Comparison of ENCODE assay signal across 8 mouse cellular contexts in the genomic region with DNA sequence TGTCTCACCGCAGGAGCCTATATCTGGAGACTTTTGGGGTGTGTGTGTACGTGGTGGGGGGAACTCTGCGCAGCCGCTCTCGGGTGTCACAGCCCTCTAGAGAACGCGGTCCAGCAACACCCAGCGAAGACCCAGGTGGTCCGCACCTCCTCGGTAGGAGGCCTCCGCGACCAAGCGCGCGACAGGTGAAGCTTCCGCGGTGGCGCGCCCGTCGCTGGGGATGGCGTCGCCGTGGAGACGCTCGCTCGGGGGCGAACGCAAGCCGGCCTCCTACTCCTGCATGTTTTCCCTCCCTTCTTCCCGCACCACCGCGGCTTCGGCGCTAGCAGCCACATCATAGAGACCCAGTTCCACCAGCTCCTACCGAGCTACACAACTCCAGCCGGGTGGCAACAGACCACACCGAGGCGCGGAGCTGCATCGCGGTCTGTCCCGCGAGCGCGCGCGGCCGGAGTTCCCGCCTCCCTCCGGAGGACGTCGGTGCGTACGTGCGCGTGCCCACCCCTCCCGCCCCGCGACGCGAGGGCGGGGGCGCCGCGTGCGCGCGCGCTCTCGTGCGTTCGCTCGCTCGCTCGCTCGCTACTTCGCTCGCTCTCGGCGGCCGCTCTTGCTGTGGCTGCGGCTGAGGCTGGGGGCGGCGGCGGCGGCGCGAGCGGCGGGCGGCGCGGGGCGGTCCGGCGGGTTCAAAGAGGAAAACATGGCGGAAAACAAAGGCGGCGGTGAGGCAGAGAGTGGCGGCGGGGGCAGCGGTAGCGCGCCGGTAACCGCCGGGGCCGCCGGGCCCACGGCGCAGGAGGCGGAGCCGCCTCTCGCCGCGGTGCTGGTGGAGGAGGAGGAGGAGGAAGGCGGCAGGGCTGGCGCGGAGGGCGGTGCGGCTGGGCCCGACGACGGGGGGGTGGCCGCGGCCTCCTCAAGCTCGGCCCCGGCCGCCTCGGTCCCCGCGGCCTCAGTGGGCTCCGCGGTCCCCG. TPM values are rescaled to one million over a fixed set of nuclear protein-coding genes. Genes with fewer than 3 reads are reported as not detected.
DNase-seq lines count a peak whose midpoint lies in the region; ATAC-seq lines count a peak whose summit lies in the region.

Trim33 (plus strand) TSS at position 112 of the 968 bp plus-strand sequence.

- peak; percentile 93 for ATAC-seq in hindbrain, embryonic 11.5 days (ENCODE audit: low FRiP score)

- H3K36me3 ChIP-seq in hindbrain, embryonic 11.5 days (ENCODE audit: control insufficient read depth, insufficient read depth, low read length): no peaks in the 10 kb centered on the region

- H3K4me3 ChIP-seq in hindbrain, embryonic 11.5 days (ENCODE audit: low read depth, low read length): peak within 1 kb of the TSS; percentile 98

- under 1% methylated on average over 81 of the region's 136 CpGs for WGBS in hindbrain, embryonic 11.5 days

- no peaks in the 10 kb centered on the region for H3K9me3 ChIP-seq in hindbrain, embryonic 11.5 days (ENCODE audit: control insufficient read depth, low read length)

- peak within 1 kb of the TSS; percentile 99 for H3K9ac ChIP-seq in hindbrain, embryonic 11.5 days (ENCODE audit: low read depth, low read length)

- H3K4me1 ChIP-seq in hindbrain, embryonic 11.5 days (replicated peaks; ENCODE audit: control insufficient read depth, insufficient read depth, low read length): peaks cover 2% of the 10 kb centered on the region; the same call in 1 of the 2 replicates

- peak within 1 kb of the TSS; percentile 88 for H3K4me2 ChIP-seq in hindbrain, embryonic 11.5 days (replicated peaks; ENCODE audit: low read depth, low read length)

- DNase-seq in MN1 (ENCODE audit: low spot score): peak; percentile 92
- peak; percentile 86 for DNase-seq in cerebellum, adult 9-10 months
- DNase-seq in frontal cortex, adult 2 months (ENCODE audit: extremely low spot score in 1 of 2, low spot score in 1 of 2): peak; percentile 52 to 84
- peak; percentile 98 for DNase-seq in hindbrain, embryonic 11.5 days (ENCODE audit: low spot score)
- DNase-seq in layer of hippocampus, postnatal 10 days (ENCODE audit: low spot score in 2 of 2): peak; percentile 88 to 93
- peak; percentile 92 for DNase-seq in lung, postnatal 10 days
- peak; percentile 89 for DNase-seq in ovary, postnatal 36 days (ENCODE audit: low spot score)
- peak; percentile 92 for DNase-seq in thymus, postnatal 25 days

- H3K27ac ChIP-seq in hindbrain, embryonic 11.5 days (ENCODE audit: low read depth, low read length): peak within 1 kb of the TSS; percentile 94

- H3K27me3 ChIP-seq in hindbrain, embryonic 11.5 days (ENCODE audit: control insufficient read depth, insufficient read depth, low read length): no peaks in the 10 kb centered on the region

RNA-seq across cellular contexts. Expression of gene Trim33, which starts in this region (rescaled TPM):
- 20.0 and 21.0 TPM in 2 replicates for polyA plus RNA-seq in frontal cortex, adult 2 months (2012; rRNA removed)
- 23.7 and 35.8 TPM in 2 replicates for polyA plus RNA-seq in hindbrain, embryonic 11.5 days (2014; fragmentation: Nextera tagmentation; extraction: Ambion mirVana)
- total RNA-seq in layer of hippocampus, postnatal 10 days (2021): 10 to 100 TPM; 54.4 to 56.4 TPM

Comparison
In these comparisons a context has a peak if more than half of its experiments do, and no peak if none do; other contexts are left out.
1. Peak in every context shown above with its lines: DNase-seq, ATAC-seq, H3K4me3 ChIP-seq and H3K27ac ChIP-seq.